Mouse (Mus musculus) hindbrain, embryonic 12.5 days (tissue): ENCODE measurements at regions not wholly inside any gene's neighbourhood (a gene's known extent, or its start where the extent isn't known, plus 50 kb on each side); places are given as distances from the start of the nearest gene placed in this dataset.
"Not testable (repeated sequence)": the region's sequence is repeated elsewhere in the genome, so short reads cannot be mapped to it uniquely, and the experiment has no call there.

ENCODE experiments used
- ATAC-seq: fragments of 200-750 bp; cut with Nextera tagmentation; 2 replicates; pipeline ENCODE4 v1.8.0; 2017; ENCODE audit warnings: moderate TSS enrichment; ENCODE audit not compliant: low FRiP score
- H3K27ac ChIP-seq: fragments of 300-500 bp; sonication (generic); 2 replicates; pipeline ENCODE4 v1.5.1; 2016; ENCODE audit warnings: mild to moderate bottlenecking
- H3K27me3 ChIP-seq: fragments of 300-500 bp; sonication (generic); 2 replicates; pipeline ENCODE4 v1.6.1; 2016; ENCODE audit warnings: mild to moderate bottlenecking
- H3K36me3 ChIP-seq: fragments of 300-500 bp; sonication (generic); 2 replicates; pipeline ENCODE4 v1.6.1; 2016; ENCODE audit warnings: mild to moderate bottlenecking
- H3K4me1 ChIP-seq: fragments of 300-500 bp; sonication (generic); 2 replicates; pipeline ENCODE4 v1.6.1; 2016
- H3K4me2 ChIP-seq: fragments of 300-500 bp; sonication (generic); replicated peaks from 2 replicates; pipeline ENCODE4 v1.6.1; 2016; ENCODE audit warnings: mild to moderate bottlenecking
- H3K4me3 ChIP-seq: fragments of 300-500 bp; sonication (generic); 2 replicates; pipeline ENCODE4 v1.5.1; 2016; ENCODE audit warnings: mild to moderate bottlenecking
- H3K9ac ChIP-seq: fragments of 300-500 bp; sonication (generic); 2 replicates; pipeline ENCODE4 v1.6.1; 2016; ENCODE audit warnings: mild to moderate bottlenecking, moderate library complexity
- H3K9me3 ChIP-seq: fragments of 300-500 bp; sonication (generic); replicated peaks from 2 replicates; pipeline ENCODE4 v1.6.1; 2016; ENCODE audit warnings: mild to moderate bottlenecking
- WGBS: fragments of 180-500 bp; shearing (Covaris S2); methylation state at CpG from one replicate; pipeline ENCODE4 v1.1.7; 2016; 5-methylcytosine and 5-hydroxymethylcytosine counted together

DNA sequence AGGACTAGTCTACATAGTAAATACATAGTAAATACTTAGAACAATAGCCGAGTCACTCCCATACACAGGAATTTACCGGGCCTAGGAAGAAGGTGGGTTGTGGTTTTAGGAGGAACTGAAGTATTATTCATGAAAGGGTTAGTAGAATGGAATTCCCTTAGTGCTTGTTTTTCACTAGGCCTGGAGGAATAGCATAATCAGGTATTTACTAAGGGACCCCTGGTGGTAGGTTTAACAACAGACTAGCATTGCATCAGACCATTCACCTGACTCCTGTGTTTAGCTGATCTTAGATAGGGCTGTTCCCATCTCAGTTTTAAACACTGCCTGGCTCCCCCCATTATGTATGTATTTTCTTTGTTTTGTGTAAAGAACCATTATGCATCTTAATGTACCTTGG is 339.0 kb downstream of the Dync2h1 start:
- H3K4me2 ChIP-seq, H3K4me1 ChIP-seq, H3K9me3 ChIP-seq, ATAC-seq, H3K36me3 ChIP-seq, H3K9ac ChIP-seq, H3K27ac ChIP-seq, H3K4me3 ChIP-seq, H3K27me3 ChIP-seq: not testable (repeated sequence)
- 99% methylated on average over 2 of the region's 2 CpGs for WGBS

DNA sequence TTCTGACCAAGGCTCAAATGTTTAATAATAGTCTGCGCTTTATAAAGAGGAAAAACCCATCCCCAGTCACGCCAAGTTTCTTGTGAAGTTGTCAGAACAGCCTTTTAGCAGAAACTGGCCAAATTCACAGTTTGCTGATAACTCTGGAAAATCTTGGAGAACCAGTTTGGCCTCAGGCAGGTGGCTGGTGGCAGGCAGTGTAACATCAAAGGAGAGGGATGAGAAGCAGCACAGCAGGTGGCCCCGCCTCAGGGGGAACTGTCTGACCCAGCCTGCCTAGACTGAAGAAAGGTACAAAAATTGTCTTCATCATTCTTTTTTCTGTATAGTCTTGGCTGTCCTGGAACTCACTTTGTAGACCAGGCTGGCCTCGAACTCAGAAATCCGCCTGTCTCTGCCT is 349.3 kb downstream of the Dync2h1 start:
- H3K4me2 ChIP-seq, H3K9me3 ChIP-seq, H3K27ac ChIP-seq, H3K36me3 ChIP-seq, H3K9ac ChIP-seq, H3K4me1 ChIP-seq, ATAC-seq, H3K27me3 ChIP-seq, H3K4me3 ChIP-seq: not testable (repeated sequence)
- 78% methylated on average over 5 of the region's 5 CpGs for WGBS

DNA sequence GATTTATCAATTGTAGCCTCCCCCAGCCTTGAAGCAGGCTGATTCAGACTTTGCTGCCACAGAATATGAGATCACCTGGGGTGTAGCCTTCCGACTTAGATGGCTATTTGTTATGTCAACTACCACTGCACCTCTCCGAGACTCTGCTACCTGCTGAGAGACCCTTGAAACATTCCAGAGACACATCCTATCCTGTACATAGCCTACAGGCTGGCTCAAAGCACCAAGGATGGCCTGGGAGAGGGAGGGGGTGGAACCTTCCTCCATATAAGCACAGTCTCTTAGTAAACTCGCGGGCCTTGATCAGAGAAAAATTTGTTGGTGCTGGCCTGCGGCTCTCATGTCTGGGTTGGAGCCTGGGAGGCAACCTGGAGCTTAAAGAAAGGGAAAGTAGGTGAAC is 349.8 kb downstream of the Dync2h1 start:
- WGBS: 60% methylated on average over 5 of the region's 5 CpGs
- no peaks in the 10 kb centered on the region for H3K36me3 ChIP-seq
- no peak for ATAC-seq

GRCm38 (mm10) chr9:6832862-6833261 is 351.4 kb downstream of the Dync2h1 start:
- WGBS: 37% methylated on average over 2 of the region's 2 CpGs

More for the DNA sequence above, 349.8 kb downstream of the Dync2h1 start:
- Histone ChIP-seq H3K4me3 (no peak overlapping the region), H3K27ac (no peak overlapping the region), H3K4me2 (no peak overlapping the region), H3K27me3 (no peaks in the 10 kb centered on the region), H3K9ac (no peak overlapping the region), H3K9me3 (no peaks in the 10 kb centered on the region), H3K4me1 (no peaks in the 10 kb centered on the region)

DNA sequence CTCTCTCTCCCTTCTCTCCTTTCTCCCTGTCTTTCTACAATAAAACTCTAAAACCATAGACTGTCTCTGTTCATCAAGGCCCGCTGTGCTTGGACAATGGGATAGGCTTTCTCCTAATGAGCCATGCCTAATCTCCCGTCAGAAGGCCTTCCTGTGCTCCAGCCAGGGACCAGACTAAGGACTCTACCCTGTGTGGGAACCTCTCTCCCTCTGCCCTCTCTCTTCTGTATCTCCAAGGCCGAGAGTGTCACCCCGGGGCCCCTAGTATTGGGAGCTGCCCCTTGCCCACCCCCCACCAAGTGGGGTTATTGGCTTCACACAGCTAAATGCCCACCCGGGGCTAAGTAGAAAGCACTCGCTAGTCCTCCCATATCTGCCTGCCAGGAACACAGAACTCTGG is 352.6 kb downstream of the Dync2h1 start:
- not testable (repeated sequence) for H3K27me3 ChIP-seq, H3K4me2 ChIP-seq, H3K36me3 ChIP-seq, H3K9ac ChIP-seq, H3K4me1 ChIP-seq, H3K4me3 ChIP-seq, ATAC-seq, H3K27ac ChIP-seq, H3K9me3 ChIP-seq
- WGBS: 59% methylated on average over 6 of the region's 6 CpGs

More at GRCm38 (mm10) chr9:6832862-6833261, 351.4 kb downstream of the Dync2h1 start:
- no peaks in the 10 kb centered on the region for H3K9me3 ChIP-seq
- no peak overlapping the region for H3K9ac ChIP-seq
- no peak overlapping the region for H3K4me3 ChIP-seq
- no peak for ATAC-seq
- H3K36me3 ChIP-seq: no peaks in the 10 kb centered on the region
- no peaks in the 10 kb centered on the region for H3K4me1 ChIP-seq
- no peaks in the 10 kb centered on the region for H3K27me3 ChIP-seq
- H3K27ac ChIP-seq: no peak overlapping the region
- H3K4me2 ChIP-seq: no peak overlapping the region

DNA sequence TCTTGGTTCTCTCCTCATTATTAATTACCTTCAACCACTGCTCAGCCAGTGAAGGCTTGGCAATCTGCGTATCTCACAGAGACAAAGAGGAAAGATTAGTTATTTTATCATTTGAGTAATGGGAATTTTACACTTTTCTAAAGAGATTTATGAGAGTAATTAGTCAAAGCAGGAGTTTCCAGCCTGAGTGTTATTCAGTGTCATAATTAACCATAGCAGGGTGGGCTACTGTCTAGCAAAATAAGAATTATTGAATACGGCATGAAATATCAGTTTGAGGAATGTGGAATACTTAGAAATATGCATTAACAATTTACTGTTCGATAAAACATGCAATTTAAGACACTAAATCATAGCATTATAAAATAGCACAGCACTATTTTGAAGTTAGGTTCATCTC is 357.7 kb downstream of the Dync2h1 start:
- no peak overlapping the region for H3K4me3 ChIP-seq
- ATAC-seq: no peak
- no peak overlapping the region for H3K4me2 ChIP-seq
- H3K9ac ChIP-seq: no peak overlapping the region
- no peaks in the 10 kb centered on the region for H3K27me3 ChIP-seq
- H3K36me3 ChIP-seq: no peaks in the 10 kb centered on the region
- no peak overlapping the region for H3K27ac ChIP-seq
- WGBS: 86% methylated on average over 3 of the region's 3 CpGs
- no peaks in the 10 kb centered on the region for H3K9me3 ChIP-seq
- no peaks in the 10 kb centered on the region for H3K4me1 ChIP-seq

GRCm38 (mm10) chr9:6825609-6826008 is 358.6 kb downstream of the Dync2h1 start:
- Histone ChIP-seq H3K4me3 (no peak overlapping the region), H3K9me3 (no peaks in the 10 kb centered on the region), H3K9ac (no peak overlapping the region), H3K27me3 (no peaks in the 10 kb centered on the region), H3K27ac (no peak overlapping the region), H3K36me3 (no peaks in the 10 kb centered on the region), H3K4me2 (no peak overlapping the region), H3K4me1 (no peaks in the 10 kb centered on the region)
- ATAC-seq: no peak

GRCm38 (mm10) chr9:6823946-6824345 is 360.3 kb downstream of the Dync2h1 start:
- ATAC-seq, H3K36me3 ChIP-seq, H3K4me2 ChIP-seq, H3K27me3 ChIP-seq, H3K27ac ChIP-seq, H3K4me3 ChIP-seq, H3K9ac ChIP-seq, H3K4me1 ChIP-seq, H3K9me3 ChIP-seq: not testable (repeated sequence)
- 89% methylated on average over 1 of the region's 1 CpGs for WGBS

DNA sequence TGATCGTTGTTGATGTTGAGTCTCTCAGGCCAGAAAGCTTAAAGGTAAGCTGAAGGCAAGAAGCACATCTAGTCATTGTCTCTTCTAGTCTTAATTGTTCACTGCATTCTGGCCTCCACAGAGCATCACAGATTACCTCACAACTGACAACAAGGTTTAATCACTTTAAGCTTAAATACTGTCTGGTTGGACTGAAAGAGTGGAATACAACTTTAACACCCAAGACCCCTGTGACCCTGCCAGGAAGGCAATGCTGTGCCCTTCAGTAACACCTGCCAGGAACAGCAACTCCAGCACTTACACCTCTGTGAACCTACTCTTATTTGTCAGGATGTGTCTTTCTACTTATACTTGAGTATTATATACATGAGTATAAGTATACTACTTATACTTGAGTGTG is 360.7 kb downstream of the Dync2h1 start:
- ATAC-seq: no peak
- Histone ChIP-seq H3K4me3 (no peak overlapping the region), H3K36me3 (no peaks in the 10 kb centered on the region), H3K4me2 (no peak overlapping the region), H3K9me3 (no peaks in the 10 kb centered on the region), H3K27ac (no peak overlapping the region), H3K27me3 (no peaks in the 10 kb centered on the region), H3K4me1 (no peaks in the 10 kb centered on the region), H3K9ac (no peak overlapping the region)
- 77% methylated on average over 1 of the region's 1 CpGs for WGBS

- no peak overlapping the region for H3K9ac ChIP-seq
- no peak overlapping the region for H3K4me2 ChIP-seq
- no peaks in the 10 kb centered on the region for H3K9me3 ChIP-seq
- H3K36me3 ChIP-seq: no peaks in the 10 kb centered on the region
- H3K4me1 ChIP-seq: no peaks in the 10 kb centered on the region
- H3K27me3 ChIP-seq: no peaks in the 10 kb centered on the region
- no peak overlapping the region for H3K27ac ChIP-seq
- 48% methylated on average over 2 of the region's 2 CpGs for WGBS
- no peak overlapping the region for H3K4me3 ChIP-seq
- no peak for ATAC-seq
Measured at GRCm38 (mm10) chr9:6776671-6777070, 407.6 kb downstream of the Dync2h1 start.

GRCm38 (mm10) chr9:6741478-6741877 is 442.8 kb downstream of the Dync2h1 start:
- H3K36me3 ChIP-seq: no peaks in the 10 kb centered on the region
- 93% methylated on average over 1 of the region's 1 CpGs for WGBS
- no peak overlapping the region for H3K4me2 ChIP-seq
- no peaks in the 10 kb centered on the region for H3K27me3 ChIP-seq
- no peak overlapping the region for H3K4me3 ChIP-seq
- H3K9ac ChIP-seq: no peak overlapping the region
- no peak overlapping the region for H3K27ac ChIP-seq
- no peaks in the 10 kb centered on the region for H3K9me3 ChIP-seq
- ATAC-seq: no peak
- H3K4me1 ChIP-seq: no peaks in the 10 kb centered on the region

GRCm38 (mm10) chr9:6736411-6736810 is 447.8 kb downstream of the Dync2h1 start:
- ATAC-seq: no peak
- Histone ChIP-seq H3K27ac (no peak overlapping the region), H3K4me3 (no peak overlapping the region), H3K4me1 (no peaks in the 10 kb centered on the region), H3K36me3 (no peaks in the 10 kb centered on the region), H3K9ac (no peak overlapping the region), H3K9me3 (no peaks in the 10 kb centered on the region), H3K27me3 (no peaks in the 10 kb centered on the region), H3K4me2 (no peak overlapping the region)
- WGBS: 56% methylated on average over 1 of the region's 1 CpGs

DNA sequence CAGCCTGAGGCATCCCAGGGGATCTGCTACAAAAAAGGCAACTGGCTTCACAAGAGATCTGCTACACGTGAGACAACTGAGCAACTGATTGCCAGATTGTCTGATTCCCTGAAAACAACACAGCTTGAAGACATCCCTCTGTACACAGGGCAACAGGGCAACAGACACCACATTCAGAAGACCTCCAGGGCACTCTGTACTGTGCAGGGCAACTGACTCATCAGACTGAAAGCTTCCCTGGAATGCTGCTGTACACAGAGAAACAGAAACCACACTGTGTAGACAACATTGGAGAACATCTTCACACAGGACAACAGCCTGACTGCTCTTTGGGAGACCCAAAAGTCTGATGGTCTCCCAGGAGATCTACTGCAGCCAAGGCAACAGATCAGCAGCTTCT is 456.8 kb upstream of the Ddi1 start:
- Histone ChIP-seq H3K36me3 (no peaks in the 10 kb centered on the region), H3K4me2 (no peak overlapping the region), H3K4me1 (no peaks in the 10 kb centered on the region), H3K9ac (no peak overlapping the region), H3K27me3 (no peaks in the 10 kb centered on the region), H3K9me3 (no peaks in the 10 kb centered on the region), H3K27ac (no peak overlapping the region), H3K4me3 (no peak overlapping the region)
- WGBS: 34% methylated on average over 1 of the region's 1 CpGs
- no peak for ATAC-seq

DNA sequence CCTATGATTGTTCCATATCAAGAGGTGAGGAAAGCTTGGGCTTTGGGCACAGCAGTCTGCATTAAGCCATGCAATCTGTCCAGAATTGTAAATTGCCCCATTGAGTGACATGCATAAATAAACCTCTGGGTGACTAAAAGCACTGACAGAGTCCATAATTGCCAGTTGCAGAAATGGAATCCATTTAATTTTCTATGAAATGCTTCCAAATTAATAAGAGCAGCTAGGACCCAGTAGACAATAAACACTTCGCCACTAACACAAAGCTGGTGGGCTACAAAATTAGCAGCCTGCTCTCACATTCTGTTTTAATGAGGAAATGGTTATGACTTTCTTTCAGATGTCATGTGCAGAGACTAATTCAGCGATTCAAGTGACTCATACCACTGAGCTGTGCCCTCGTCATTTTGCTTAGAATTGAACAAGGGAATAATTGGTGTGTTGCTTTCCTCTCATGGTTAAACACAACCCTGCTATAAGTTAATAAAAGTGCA is 407.6 kb upstream of the Ddi1 start:
- H3K9me3 ChIP-seq: no peaks in the 10 kb centered on the region
- H3K9ac ChIP-seq: no peak overlapping the region
- no peaks in the 10 kb centered on the region for H3K4me1 ChIP-seq
- ATAC-seq: no peak
- no peaks in the 10 kb centered on the region for H3K27me3 ChIP-seq
- H3K4me3 ChIP-seq: no peak overlapping the region
- H3K36me3 ChIP-seq: no peaks in the 10 kb centered on the region
- 78% methylated on average over 3 of the region's 3 CpGs for WGBS
- H3K27ac ChIP-seq: no peak overlapping the region
- no peak overlapping the region for H3K4me2 ChIP-seq
